Mouse (Mus musculus): ENCODE measurements around the gene Supt6. TPM values are rescaled to one million over a fixed set of nuclear protein-coding genes. Genes with fewer than 3 reads are reported as not detected.
"Not testable (repeated sequence)": the region's sequence is repeated elsewhere in the genome, so short reads cannot be mapped to it uniquely, and the experiment has no call there.

Gene Supt6
- total RNA-seq, 2 experiments from 2014 or later, result 27.8 to 32.3 TPM

GRCm38 (mm10) chr11:78231518-78231917 is 14.3 kb downstream of the Supt6 start:
- no peak for DNase-seq (ENCODE audit: low spot score)

GRCm38 (mm10) chr11:78223586-78223985 is 22.2 kb downstream of the Supt6 start:
- peak; percentile 59 for DNase-seq (ENCODE audit: low spot score)

GRCm38 (mm10) chr11:78215709-78216317 is 30.0 kb downstream of the Supt6 start:
- no peak for DNase-seq (ENCODE audit: low spot score)

- DNase-seq (ENCODE audit: low spot score), result no peak
These were observed 32.5 kb downstream of the Supt6 start for GRCm38 (mm10) chr11:78213086-78213817.

- DNase-seq (ENCODE audit: low spot score), result no peak
These were observed 34.3 kb downstream of the Supt6 start for GRCm38 (mm10) chr11:78211513-78211912.

DNA sequence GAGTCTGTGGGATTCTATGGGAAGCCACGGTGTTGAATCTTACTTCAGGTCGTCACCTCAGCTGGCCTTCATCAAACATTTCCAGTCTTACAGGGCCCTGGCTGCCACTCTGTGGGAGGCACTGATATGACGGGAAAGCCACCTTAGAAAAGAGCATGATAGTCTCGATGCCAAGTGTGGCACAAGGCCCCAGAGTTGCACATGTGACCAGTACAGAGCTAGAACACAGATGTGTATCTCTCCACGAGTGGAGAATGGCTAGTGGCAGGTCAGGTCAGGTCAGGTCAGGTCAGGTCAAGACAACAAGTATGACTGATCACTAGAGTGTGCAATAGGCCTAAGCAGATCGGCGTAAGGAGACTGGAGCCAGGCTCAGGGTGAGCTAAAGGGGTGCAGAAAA is 35.2 kb downstream of the Supt6 start:
- DNase-seq (ENCODE audit: low spot score), result no peak

DNA sequence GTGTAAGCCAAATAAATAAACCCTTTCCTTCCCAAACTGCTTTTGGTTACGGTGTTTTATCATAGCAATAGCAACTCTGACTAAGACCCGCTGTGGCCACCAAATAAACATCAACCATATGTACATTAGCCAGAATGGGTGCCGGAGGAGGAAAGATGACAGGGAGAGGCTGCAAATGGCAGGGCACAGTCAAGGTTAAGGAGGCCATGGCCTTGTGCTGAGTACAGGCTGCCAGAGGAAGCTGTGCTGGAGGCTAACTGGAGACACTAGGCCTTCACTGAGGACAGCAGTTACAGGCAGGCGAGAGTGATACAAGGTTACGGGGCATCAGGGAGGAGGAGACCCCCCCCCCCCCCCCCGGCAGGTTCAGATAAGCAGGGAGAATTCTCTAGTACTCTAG is 35.9 kb downstream of the Supt6 start:
- no peak for DNase-seq (ENCODE audit: low spot score)

DNA sequence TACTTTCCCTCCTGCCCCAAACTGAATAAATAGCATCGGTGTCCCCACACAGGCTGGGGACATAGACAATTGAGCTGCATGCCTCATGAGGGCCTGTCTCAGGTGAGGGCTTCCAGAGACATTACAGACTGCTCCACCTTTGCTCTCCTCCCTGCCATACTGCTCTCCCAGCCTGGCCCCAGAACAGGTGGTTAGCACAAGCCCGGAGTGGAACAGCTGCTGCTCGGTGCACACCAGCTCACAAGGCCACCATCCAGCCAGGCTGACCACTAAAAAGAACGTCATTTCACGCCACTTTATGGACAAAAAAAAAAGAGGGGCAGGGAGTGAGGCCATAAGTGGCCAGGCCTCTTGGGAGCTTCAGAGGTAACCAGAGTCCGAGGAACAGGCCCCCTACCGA is 38.6 kb downstream of the Supt6 start:
- no peak for DNase-seq (ENCODE audit: low spot score)

GRCm38 (mm10) chr11:78205361-78206206 is 40.2 kb downstream of the Supt6 start:
- DNase-seq (ENCODE audit: low spot score), result no peak

DNA sequence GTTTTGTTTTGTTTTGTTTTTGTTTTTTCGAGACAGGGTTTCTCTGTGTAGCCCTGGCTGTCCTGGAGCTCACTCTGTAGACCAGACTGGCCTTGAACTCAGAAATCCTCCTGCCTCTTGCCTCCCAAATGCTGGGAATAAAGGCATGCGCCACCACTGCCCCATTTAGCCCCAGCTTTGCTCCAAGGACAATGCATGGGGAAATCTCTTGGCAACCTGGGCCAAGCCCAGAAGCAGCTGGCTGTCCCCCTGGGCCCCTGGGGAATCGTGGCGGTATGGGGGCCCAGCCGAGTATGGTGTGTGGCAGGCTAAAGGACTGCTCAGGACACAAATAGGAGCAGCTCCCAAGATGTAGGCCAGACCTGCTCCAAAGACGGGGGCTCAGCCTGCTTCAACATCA is 41.5 kb downstream of the Supt6 start:
- no peak for DNase-seq (ENCODE audit: low spot score)

DNA sequence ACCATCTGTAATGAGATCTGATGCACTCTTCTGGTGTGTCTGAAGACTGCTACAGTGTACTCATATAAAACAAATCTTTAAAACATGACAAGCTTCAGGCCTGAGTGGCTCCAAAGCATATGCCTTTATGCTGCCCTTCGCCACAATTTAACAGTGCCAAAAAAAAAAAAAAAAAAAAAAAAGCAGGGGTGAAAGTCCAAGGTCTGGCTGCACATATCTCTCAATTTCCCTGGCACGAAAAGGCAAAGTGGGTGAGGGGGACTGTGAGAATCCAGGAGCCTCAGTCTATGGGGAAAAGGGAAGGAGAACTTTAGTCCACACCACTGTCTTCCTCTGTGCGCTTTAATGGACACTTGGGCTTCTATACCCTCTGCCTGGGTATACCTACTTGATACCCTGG is 43.4 kb downstream of the Supt6 start:
- DNase-seq (ENCODE audit: low spot score), result no peak

DNA sequence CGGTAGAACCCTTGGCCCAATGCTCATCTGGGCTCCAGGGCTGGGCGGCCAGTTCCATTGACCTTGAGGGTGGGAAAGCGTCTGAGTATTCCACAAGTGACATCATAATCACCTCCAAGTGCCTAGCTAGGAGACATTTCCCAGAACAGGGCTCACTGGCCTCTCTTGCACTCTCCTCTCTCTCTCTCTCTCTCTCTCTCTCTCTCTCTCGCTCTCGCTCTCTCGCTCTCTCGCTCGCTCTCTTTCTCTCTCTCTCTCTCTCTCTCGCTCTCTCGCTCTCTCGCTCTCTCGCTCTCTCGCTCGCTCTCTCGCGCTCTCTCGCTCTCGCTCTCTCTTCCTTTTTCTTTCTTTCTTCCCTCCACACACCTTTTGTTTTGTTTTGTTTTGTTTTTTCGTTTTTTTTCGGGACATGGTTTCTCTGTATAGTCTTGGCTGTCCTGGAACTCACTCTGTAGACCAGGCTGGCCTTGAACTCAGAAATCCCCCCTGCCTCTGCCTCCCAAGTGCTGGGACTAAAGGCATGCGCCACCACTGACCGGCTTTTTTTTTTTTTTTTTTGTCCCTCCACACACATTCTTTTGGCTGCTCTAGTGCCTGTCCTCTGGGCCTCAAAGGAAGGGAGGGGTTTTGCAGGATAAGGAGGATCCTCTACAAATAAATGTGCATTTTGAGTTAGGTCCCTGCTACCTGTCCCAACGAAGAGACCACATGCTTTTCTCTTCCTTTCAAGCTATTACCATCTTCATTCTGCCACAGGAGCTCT is 50.5 kb downstream of the Supt6 start:
- no peak for DNase-seq (ENCODE audit: low spot score)

DNA sequence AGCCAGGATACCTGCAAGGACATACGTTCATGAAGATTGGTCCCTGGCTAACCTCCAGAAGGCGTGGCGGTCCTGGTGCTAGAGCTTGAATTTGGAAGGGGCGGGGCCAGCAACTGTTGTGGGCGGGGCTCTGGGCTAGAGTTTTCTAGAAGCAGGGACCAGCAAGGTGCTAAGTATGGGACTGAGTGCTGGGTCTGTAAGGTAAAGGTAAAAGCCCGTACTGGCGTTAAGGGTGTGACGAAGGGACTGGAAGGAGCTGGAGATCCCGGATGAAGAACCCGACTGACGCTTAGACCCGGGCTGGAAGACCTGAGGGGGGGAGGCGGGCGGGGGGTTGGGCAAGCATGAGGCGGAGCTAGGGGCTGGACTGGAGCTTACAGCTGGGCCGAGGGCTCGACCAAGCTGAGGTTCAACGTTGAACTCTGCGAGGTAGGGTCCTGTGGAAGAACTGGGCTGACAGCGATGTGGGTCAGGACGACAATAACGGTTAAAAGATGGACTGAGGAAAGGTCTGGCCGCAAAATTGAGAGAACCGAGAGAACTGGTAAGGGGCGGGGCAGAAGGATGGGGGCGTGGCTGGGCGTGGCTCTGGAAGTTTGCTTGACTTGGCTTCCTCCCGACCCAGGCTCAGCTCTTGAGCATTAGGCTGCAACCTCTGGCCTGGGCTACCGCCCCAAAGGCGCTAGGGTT is 51.2 kb downstream of the Supt6 start:
- DNase-seq (ENCODE audit: low spot score), result peak; percentile 79

- DNase-seq (ENCODE audit: low spot score), result no peak
These were observed 52.7 kb downstream of the Supt6 start, which contains the start of gene Proca1 for GRCm38 (mm10) chr11:78193113-78193512. Gene Proca1, plus strand, starts transcription at chr11:78193392.

- DNase-seq (ENCODE audit: low spot score), result no peak
These were observed 55.7 kb downstream of the Supt6 start for GRCm38 (mm10) chr11:78190041-78190440.

- peak; percentile 21 for DNase-seq (ENCODE audit: low spot score)
These were observed 56.4 kb downstream of the Supt6 start for GRCm38 (mm10) chr11:78189234-78190040.

DNA sequence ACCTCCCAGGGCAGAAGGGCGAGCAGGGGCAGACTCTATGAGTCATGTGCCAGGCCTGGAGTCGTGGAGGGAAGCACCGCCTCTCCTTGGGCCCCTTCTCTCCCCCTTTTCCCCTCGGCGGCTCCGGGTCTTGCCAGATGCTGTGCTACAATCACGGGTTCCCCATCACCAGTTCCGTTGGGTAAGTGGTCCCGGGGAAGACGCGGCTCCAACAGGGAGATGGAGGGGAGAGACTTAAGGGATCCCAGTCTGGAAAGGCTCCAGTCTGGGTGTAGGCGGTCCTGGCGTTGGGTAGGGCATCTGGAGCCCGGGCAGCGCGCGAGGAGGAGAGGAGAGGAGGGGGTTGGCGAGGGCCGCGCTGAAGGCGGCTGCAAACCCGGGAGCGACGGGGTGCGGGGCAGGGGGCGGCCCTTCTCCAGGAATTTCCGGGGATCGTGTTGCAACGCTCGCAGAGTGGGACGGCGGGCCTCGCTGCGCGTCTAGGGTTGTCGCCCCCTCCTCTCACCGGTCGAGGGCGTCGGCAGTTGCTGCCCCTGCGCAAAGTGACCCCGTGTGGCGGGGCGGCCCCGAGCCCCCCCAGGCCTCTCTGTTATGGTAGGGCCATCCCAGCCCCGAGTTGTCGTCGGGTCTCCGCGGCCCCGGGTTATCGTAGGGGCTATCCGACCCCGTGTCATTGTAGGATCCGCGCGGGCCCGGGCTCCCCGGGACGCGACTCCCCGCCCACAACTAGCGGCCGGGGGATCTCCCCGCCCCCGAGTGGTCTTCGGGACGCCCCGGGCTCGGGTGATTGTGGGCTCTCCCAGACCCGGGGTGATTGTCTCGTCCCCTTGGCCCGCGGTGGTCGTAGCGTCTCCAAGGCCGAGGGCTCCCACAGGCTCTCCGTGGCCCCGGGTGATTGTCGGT is 57.2 kb downstream of the Supt6 start, which contains the start of gene Rab34:
Gene Rab34, plus strand, starts transcription at position 100 of the 903 bp plus-strand sequence.
- peak; percentile 52 for DNase-seq (ENCODE audit: low spot score)

GRCm38 (mm10) chr11:78184702-78185101 is 61.1 kb downstream of the Supt6 start:
- not testable (repeated sequence) for DNase-seq (ENCODE audit: low spot score)

Measured in gastrocnemius, adult 18-20 months (tissue).